Mouse (Mus musculus) thymus, adult 2 months (tissue): ENCODE results near the gene Dnajc12.

Experiments used
- CTCF ChIP-seq: fragments of 200-500 bp; IDR thresholded peaks from 2 replicates; pipeline ENCODE4 v1.5.1; 2012; ENCODE audit warnings: mild to moderate bottlenecking, control low read depth, low read length, moderate library complexity, borderline replicate concordance; ENCODE audit not compliant: control insufficient read depth, poor library complexity, insufficient read depth; ENCODE audit errors: extremely low read depth
- POLR2A ChIP-seq: fragments of 200-500 bp; IDR thresholded peaks from 2 replicates; pipeline ENCODE4 v1.6.1; 2012; ENCODE audit warnings: mild to moderate bottlenecking, low read length, control low read depth, moderate library complexity; ENCODE audit not compliant: control insufficient read depth, poor library complexity, insufficient read depth; ENCODE audit errors: extremely low read depth

DNA sequence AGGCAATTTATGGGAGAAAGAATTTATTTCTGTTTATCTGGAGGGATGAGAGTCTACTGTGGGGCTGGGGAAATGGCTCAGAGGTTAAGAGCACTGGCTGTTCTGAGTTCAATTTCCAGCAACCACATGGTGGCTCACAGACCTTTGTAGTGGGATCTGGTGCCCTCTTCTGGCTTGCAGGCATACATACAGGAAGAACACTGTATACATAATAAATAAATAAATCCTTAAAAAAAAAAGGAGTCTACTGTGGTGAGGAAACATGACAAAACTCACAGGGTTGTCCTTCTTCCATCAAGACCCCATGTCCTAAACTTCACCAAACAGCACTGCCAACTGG is 42.2 kb downstream of the Dnajc12 start:
- TF ChIP-seq POLR2A (no peak), CTCF (no peak)
